Mouse (Mus musculus): ENCODE measurements around the gene Kcnip3.
A peak's percentile ranks its signal among the peaks of the same experiment; 100 is the strongest.

The Kcnip3 gene

DNA sequence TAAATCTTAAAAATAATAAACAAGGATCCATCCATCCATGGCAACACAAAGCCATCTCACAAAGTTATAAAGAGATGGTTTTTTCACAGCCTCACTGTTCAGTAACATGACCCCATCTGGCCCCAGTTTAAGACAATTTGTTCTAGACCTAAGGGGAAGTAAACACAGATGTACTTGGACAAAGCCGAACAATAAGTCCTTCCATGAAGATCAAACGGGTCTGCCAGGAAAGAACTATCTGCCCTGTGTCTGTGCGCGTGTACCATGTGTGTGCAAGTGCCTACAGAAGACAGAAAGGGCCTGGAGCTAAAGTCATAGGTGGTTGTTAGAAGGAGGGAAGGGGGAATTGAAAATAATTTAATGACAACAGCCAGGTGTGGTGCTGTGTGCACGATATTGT is 51.7 kb downstream of the Kcnip3 start:
- DNase-seq (ENCODE audit: low spot score), result no peak

DNA sequence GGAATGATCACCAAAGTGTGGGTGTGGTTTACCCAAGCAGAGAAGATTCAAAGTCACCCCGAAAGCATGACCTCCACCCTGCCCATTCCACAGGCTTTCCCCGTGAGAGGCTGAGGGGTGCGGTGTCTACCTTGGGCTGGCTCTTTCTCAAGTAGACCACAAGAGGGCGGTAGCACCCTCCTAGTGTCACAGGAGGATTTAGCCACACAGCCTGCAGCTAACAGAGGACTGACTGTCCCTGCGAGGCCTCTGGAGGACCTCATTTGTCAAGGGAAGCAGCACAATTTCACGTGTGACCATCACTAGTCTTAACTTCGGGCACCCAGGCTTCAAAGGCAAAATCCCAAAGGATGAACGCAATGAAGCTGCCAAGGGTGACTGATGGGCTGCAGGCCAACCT is 59.6 kb downstream of the Kcnip3 start:
- peak; percentile 87 for DNase-seq (ENCODE audit: low spot score)

DNA sequence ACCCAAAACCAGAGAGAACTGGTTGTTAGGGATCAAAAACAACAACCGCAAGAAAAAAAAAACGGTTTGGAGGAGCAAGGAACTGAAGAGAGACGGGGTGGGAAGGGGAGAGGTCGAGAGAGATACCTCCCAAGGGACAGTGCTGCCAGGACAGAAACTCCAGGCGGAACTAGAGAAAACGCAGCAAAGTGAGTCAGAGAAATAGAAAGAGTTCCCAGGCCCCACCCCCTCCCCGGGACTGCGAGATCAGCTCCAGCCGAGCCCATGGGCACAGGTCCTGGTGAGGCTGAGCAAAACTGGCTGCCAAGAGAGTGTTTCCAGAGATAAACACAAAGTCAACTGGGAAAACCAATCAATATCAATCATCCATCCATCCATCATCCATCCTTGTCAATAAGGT is 60.5 kb downstream of the Kcnip3 start:
- no peak for DNase-seq (ENCODE audit: low spot score)

DNA sequence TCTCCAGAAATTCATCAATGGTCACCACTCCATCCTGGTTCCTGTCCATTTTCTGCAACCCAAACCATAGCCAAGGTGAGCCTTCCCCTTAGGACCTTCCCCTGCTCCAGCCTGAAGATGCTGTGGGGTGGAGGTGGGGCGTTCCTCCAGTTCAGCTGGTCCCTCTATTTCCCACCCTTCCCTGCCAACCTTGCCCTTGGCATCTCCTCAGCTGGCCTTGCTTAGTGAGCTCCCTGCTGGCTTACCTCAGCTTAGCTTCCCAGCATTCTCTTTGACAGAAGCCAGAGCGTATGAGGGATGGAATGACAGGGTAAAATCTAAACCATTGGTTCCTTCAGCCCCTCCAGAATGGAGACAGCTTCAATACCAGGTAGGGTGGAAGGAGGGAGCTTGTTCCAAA is 62.6 kb downstream of the Kcnip3 start:
- no peak for DNase-seq (ENCODE audit: low spot score)

DNA sequence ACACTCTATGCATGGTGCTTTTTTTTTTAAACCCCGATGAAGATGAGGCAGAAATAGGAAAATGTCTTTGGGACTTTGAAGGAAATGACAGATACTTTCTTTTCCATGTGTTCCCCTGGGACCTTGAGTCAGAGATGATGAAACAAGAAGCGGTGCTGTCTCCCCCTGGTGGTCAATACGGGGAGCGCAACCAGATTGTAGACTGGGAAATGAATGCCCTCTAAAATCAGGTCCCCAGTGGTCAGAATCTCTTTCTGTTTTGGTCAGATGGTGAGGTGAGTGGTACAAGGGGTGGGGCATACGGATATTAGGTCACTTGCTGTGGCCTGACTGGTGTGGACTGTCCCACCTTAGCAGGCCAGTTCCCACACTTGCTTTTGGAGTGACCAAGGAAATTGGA is 68.1 kb downstream of the Kcnip3 start:
- DNase-seq (ENCODE audit: low spot score), result peak; percentile 90

DNA sequence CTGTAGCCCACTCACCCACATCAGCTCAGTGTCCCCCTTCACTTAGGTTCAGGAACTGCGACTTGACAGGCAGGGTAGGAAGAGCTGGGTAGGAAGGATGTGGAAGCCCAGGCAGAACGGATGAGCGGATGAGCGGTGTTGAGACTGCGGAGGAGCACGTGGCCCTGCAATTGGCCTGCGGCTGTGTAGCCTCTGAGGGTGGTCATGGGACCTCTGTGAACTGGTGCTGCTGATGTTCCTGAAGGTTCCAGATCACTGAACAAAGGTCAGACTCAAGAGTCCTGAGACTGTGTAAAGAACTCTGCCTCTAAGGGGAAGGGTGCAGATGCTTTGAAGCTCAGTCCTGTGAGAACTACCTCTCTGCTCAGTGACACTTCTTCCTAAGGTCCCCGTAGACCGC is 68.8 kb downstream of the Kcnip3 start:
- DNase-seq (ENCODE audit: low spot score), result no peak

DNA sequence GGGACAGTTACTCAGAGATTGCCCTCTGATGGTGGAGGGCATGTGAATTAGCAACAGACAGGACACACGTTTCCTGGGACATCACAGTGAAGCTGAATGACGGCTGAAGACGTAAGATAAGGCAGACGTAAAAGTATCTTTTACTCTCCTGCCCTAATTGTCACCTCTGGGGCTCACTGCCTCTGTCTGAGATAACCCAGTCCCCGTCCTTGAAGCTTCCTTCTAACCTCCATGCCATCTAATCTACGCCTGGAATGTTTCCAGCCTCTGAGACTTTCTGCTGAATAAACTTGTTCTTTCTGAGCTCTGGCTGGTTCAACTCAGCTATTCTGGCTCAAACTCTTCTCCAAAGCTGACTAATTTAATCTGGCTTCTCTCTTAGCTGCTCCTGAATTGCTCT is 70.1 kb downstream of the Kcnip3 start:
- no peak for DNase-seq (ENCODE audit: low spot score)

DNA sequence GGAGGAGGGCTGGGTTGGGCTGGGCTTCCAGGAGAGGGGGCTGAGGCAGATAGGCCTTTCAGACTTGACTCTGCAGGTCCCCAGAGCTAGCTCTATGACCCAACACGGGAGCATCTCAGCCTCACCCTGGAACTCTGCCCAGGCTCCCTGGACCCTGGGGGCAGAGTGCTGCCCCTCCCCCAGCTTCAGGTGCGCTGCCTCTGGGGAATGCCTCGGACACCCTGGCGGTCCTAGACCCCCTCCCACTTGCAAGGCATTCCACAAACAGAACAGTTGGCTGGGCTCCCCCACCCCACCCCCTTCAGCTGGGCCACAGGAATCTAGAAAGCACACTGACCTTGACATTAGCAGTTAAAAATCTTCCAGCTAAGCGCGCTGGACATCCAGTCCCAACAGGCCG is 72.2 kb downstream of the Kcnip3 start:
- no peak for DNase-seq (ENCODE audit: low spot score)

DNA sequence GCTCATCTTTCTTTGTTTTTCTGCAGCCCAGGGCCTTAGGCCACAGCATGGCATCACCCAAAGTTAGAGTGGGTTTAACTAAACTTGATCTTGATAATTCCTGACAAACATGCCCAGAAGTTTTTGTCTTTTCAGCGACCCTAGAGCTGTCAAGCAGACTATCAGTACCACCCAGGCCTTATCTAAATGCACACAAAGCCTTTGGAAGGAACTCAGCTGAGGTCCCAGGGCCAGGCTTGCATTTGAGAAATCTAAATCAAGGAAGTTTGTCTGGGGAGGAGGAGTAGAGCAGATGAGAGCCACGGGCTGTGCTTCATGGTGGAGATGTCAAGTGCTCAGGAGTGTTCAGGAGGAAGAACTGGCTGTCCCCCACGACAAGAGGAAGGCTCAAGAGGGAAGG is 75.0 kb downstream of the Kcnip3 start:
- no peak for DNase-seq (ENCODE audit: low spot score)

DNA sequence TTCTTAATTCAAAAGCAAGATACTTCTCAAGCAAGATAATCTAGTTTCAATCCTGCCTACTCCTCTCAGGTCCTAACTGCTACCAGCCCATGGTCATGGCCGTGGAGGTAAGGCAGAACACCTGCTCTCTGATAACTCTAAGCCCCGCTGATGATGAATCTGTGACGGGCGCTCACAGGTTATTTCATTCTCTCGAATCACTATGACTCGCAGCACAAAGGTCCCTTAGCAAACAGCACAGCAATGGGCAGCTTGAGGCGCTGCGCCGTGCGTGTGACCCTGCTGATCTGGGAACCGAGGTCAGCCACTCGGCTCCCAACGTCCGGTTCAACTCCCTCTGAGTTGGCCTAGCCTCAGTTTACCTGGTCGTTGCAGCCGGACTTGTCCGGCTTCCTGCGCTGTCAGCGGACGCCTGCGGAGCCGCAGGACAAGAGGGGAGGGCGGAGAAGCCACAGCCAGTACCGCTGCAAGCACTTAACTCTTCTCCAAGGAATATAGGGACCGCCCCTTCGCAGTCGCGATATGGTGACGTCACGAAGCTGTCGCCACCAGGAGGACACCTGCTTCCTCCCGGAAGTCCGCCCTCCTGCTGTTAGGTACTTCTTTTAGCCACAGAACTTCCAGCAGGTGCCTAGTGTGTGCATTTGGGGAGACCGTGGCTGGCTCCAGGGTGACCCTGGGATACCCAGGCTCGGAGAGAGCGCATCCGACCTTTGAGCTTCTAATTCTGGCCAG is 77.7 kb downstream of the Kcnip3 start, which contains the start of gene Fahd2a:
TSS of gene Fahd2a (minus strand) at position 511 of the 735 bp plus-strand sequence.
- peak; percentile 92 for DNase-seq (ENCODE audit: low spot score)

DNA sequence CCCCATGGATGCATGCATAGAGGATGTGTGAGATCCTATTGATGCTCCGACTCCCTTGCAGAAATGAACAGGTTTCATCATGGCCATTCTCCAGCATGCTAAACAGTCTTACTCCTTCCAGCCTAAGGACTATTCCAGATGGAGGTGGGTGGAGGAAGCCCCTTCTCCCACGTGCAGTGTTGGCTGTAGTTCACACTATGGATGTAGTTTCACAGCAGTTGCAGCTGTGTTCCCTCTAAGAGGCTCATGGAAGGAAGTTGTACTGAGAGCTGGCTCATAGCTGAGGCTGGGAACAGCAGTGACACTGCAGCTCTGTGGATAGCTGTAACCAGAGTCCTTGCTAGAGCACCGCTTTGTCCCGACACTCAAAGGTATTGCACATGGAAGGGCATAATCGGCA is 84.2 kb downstream of the Kcnip3 start:
- no peak for DNase-seq (ENCODE audit: low spot score)

DNA sequence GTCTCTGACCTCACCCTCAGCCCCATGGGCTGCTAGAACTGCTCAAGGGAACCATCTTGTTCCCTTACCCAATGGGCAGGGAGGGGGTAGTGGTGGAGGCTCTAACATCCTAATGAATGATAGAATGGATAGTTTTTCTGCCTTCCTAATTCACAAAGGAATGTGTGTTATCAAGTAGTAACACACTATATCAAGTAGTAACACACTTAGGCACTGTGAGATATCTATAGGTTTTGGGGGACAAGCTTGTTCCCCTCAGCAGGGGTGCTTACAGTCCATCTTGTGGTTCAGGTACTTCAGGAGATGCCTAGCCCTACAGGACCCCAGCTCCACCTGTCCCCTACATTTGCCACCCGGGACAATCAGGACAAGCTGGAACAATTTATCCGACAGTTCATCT is 86.3 kb downstream of the Kcnip3 start:
- no peak for DNase-seq (ENCODE audit: low spot score)

DNA sequence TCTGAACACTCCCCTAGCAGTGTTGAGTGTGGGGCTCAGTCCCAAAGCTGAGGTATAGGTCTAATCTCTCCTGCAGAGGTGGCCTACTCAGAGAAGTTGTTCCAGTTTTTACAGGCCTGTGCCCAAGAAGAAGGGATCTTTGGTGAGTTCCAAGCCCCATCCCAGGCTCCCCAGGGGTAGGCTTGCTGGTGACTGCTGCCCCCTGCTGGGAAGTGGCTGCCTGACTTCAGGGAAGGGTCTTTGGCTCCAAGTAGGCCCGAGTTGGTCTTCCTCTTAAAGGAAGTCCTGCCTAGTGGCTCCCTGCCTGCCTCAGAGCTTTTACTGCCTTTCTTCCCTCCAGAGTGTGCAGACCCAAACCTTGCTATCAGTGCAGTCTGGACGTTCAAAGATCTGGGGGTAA is 86.8 kb downstream of the Kcnip3 start:
- peak; percentile 67 for DNase-seq (ENCODE audit: low spot score)

DNA sequence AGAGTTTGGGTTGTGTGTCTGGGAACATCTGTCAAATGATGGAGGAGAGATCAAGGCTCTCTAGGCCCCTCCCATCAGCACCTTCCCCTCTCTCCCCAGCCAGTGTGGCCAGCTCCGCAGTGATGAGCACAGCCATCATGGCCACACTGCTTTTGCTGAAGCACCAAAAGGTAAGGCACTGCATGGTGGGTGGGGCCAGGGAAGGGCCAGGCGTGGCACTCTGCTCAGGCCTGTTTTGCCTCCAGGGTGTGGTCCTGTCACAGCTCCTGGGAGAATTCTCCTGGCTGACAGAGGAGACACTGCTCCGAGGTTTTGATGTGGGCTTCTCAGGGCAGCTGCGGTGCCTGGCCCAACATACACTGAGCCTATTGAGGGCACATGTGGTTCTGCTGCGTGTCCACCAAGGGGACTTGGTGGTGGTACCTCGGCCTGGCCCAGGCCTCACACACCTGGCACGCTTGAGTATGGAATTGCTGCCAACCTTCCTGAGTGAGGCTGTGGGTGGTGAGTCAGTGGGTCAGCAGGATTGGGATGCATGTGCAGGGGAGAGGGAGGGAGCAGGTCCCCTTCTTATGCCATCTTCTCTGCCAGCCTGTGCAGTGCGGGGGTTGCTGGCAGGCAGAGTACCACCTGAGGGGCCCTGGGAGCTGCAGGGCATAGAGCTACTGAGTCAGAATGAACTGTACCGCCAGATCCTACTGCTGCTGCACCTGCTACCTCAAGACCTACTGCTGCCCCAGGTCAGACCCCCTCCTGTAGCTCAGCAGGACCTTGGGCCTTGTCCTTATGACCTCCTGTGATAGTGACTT is 88.2 kb downstream of the Kcnip3 start:
- no peak for DNase-seq (ENCODE audit: low spot score)

DNA sequence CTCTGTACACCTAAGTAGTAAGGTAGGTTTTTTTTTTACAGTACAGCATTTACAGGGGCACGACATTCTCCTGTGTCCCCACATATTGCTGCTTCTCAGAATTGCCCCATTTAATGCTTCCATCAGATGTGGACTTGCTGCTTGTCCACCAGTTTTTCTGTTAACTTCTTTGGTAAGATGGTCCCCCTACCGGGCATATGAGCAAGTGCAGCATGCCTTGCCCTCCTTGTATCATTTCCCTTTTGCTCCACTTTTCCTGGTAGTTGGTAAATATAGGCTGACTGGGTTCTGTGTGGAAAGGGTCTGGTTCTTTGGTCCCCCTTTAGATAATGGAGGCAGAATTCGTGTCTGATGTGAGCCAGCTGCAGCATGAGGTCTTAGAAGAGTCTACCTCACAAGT is 91.7 kb downstream of the Kcnip3 start:
- DNase-seq (ENCODE audit: low spot score), result peak; percentile 72

DNA sequence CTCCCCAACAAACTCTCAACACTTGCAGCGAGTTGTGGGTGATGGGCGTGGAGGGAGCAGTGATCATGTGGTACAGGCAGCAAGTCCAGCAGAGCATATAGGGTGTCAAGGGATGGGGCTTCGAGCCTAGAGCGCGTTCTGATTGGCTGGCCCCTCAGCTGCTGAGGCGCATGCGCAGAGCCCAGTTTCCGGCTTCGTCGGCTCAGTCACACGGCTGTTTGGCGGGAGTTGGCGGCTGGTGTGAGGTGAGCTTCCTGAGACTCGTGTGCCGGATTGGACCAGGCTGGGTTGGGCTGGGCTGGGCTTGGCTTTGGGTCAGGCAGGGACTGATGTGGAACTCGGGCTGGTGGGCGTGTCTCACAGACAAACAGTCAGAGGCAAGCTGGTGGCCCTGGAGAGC is 96.9 kb downstream of the Kcnip3 start, which contains the start of gene Gpat2:
TSS of gene Gpat2 (plus strand) at position 223 of the 400 bp plus-strand sequence.
- no peak for DNase-seq (ENCODE audit: low spot score)

DNA sequence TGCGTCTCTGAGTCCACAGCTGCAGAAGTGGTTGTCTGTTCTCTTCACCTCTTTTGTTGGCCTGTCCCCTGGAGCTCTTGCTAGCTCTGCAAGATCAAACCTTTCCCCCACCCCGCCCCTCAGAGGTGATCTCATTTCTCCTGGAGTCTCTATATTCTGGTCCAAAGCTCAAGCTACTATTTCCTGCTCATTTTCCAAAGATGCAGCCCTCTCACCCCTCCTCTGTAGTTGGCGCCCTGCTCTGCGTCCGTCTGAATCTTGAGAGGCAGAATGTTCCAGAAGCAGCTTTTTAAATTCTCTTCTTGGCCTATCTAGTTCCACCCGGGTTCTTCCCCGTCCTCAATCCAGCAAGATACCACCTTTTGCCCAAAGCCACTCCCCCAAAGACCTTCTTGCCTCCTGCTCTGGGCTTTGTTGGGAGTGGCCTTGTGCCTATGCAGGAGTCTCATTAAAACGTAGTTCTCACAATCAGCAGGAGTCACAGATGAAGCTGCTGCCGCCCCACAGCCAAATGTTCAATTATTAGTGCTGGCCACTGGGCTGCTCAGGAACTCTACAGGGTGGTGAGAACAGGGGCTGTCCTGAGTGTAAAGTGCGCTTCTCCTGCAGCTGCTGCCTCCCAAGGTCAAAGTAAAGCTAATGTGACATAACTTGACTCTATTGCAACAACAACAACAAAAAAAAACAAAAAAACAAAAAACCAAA is 103.5 kb downstream of the Kcnip3 start:
- DNase-seq (ENCODE audit: low spot score), result no peak

DNA sequence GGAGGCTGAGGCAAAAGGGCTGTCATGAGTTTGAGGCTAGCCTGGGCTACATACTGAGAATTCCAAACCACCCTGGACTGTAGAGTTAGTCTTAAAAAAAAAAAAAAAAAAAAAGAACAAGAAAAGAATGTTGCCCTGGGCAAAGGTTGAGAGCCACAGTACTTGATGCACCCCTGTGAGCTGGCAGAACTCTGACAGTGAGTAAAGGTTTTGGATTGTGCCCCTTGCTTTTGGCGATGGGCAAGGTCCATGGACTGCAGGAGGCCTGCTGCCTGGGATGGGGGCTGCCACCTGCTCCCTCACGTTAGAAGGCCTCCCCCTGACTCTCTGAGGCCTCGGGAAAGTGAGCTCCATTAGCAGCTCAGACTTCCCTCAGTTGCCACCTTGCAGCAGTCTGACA is 105.2 kb downstream of the Kcnip3 start:
- no peak for DNase-seq (ENCODE audit: low spot score)

DNA sequence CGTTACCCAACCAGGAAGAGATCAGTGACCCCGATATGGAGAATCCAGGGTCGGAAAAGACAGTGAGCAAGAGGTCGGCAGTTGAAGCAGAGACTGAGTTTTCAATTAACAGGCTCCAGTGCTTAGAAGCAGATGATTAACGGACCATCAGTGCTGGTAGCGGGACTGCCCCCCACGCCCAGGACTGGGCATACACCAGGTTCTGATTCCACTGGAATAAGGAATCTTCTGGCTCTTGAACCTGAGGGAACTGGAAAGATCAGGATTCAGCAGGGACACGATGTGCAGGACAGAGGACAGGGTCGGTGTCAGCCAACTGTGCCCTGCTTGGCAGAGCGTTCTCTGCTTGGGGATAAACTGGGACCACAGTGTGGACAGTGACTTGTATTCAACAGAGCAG is 106.1 kb downstream of the Kcnip3 start:
- no peak for DNase-seq (ENCODE audit: low spot score)

DNA sequence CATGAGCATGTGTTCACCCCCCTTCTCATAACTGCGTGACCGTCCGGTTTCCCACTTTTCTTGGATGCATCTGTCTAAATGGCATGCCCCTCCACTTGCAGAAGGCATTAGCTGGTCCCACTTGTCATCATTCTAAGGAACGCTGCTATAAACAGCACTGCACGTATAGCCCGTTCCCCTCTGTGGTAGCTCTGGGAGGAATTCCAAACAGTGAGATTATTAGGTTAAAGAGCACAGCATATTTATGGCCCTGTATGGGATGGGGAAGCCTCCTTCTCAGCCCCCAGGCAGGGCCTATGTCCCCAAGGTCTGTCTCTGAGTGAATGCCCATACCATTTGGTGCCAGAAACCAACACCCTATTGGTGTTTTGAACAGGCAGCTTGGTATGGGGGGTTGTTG is 110.8 kb downstream of the Kcnip3 start:
- DNase-seq (ENCODE audit: low spot score), result no peak
